Mouse (Mus musculus) heart, postnatal 0 days (tissue): ENCODE data around the gene Foxl2.

Source experiments
- CTCF ChIP-seq: IDR thresholded peaks from 2 replicates; pipeline ENCODE4 v1.5.1; 2016; ENCODE audit warnings: antibody characterized with exemption, control low read depth, low read depth
- EP300 ChIP-seq: IDR thresholded peaks from 2 replicates; pipeline ENCODE4 v1.6.1; 2016; ENCODE audit warnings: antibody characterized with exemption, low read depth

DNA sequence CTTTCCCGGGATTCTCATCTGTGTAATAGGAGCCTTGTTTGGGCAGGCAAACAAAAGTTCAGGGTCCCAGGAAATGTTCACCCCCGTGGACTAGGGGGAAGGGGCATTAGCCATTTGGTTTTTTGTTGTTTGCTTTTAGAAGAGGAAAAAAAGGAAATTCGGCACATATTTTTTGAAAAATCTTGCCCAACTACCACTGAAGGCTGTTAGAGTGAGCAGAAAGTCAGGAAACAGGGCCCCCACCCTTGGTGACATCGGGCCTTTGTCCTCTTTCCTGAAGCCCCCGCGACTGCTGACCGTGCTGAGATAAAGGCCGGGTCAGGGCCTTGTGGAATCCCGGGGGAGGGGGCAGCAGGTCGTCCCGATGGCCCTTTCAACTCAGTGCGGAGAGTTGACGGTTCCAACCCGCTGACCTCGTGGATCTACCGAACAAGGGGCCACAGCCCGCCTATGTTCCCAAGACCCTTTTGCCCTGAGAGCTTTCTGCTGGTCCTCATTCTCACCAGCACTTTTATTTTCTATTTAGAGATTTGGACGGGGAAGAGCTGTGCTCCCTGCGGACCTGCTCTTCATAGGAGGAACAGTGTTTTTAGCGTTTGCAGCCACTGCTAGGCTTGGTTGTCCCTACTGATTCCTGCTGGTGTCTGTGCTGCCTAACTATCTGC, 7.5 kb downstream of the Foxl2 start:
- no peak for TF ChIP-seq EP300
- TF ChIP-seq CTCF = no peak
